In genomic region chr17:64754142-64754863, GRCm38 (mm10) we compare ENCODE assay signal across 11 mouse cellular contexts.
A peak's percentile ranks its signal among the peaks of the same experiment; 100 is the strongest.
DNase-seq lines count a peak whose midpoint lies in the region; ATAC-seq lines count a peak whose summit lies in the region.
"Had no signal": no experiment of that assay in that cellular context is flagged by ENCODE, and none has a peak within 500 bp of the region (broad histone marks: within the 10 kb centered on the region; RNA-seq: fewer than 3 reads in every experiment).

No protein-coding gene starts in this region.

- no peak overlapping the region for H3K4me3 ChIP-seq in midbrain, embryonic 14.5 days (replicated peaks; ENCODE audit: low read depth, low read length)
- no peak overlapping the region for H3K4me3 ChIP-seq in midbrain, embryonic 16.5 days (ENCODE audit: low read depth, low read length)
- H3K4me3 ChIP-seq: midbrain, embryonic 12.5 days had no signal

- no peaks in the 10 kb centered on the region for H3K4me1 ChIP-seq in midbrain, embryonic 14.5 days (ENCODE audit: control insufficient read depth, insufficient read depth, low read length)
- H3K4me1 ChIP-seq in midbrain, embryonic 16.5 days (ENCODE audit: control insufficient read depth, insufficient read depth, low read length) = no peaks in the 10 kb centered on the region
- H3K4me1 ChIP-seq: midbrain, embryonic 12.5 days had no signal

- no peaks in the 10 kb centered on the region for H3K27me3 ChIP-seq in midbrain, embryonic 14.5 days (ENCODE audit: control insufficient read depth, insufficient read depth, low read length)
- H3K27me3 ChIP-seq in midbrain, embryonic 16.5 days (ENCODE audit: control insufficient read depth, insufficient read depth, low read depth, low read length) = no peaks in the 10 kb centered on the region
- H3K27me3 ChIP-seq: midbrain, embryonic 12.5 days had no signal

- WGBS in midbrain, embryonic 14.5 days = 73% methylated on average over 9 of the region's 9 CpGs
- 72% methylated on average over 9 of the region's 9 CpGs for WGBS in midbrain, embryonic 16.5 days

- peaks cover 10% of the 10 kb centered on the region; the same call in 1 of the 2 replicates for H3K36me3 ChIP-seq in midbrain, embryonic 14.5 days (ENCODE audit: control insufficient read depth, insufficient read depth, low read length)
- H3K36me3 ChIP-seq in midbrain, embryonic 16.5 days (ENCODE audit: control insufficient read depth, insufficient read depth, low read length) = no peaks in the 10 kb centered on the region; the same call in 1 of the 2 replicates
- H3K36me3 ChIP-seq: G1E had no signal

- no peak overlapping the region for H3K9ac ChIP-seq in midbrain, embryonic 14.5 days (replicated peaks; ENCODE audit: low read length)
- H3K9ac ChIP-seq in midbrain, embryonic 16.5 days (ENCODE audit: low read depth, low read length) = no peak overlapping the region
- H3K9ac ChIP-seq: midbrain, embryonic 12.5 days had no signal

- H3K27ac ChIP-seq in midbrain, embryonic 14.5 days (replicated peaks; ENCODE audit: low read depth, low read length) = no peak overlapping the region
- H3K27ac ChIP-seq in midbrain, embryonic 16.5 days (ENCODE audit: low read length) = no peak overlapping the region
- H3K27ac ChIP-seq: midbrain, embryonic 12.5 days had no signal

- H3K9me3 ChIP-seq in midbrain, embryonic 14.5 days (ENCODE audit: control insufficient read depth, low read length) = no peaks in the 10 kb centered on the region
- no peaks in the 10 kb centered on the region for H3K9me3 ChIP-seq in midbrain, embryonic 16.5 days (replicated peaks; ENCODE audit: control insufficient read depth, low read length, poor library complexity, severe bottlenecking)
- H3K9me3 ChIP-seq: midbrain, embryonic 12.5 days had no signal

- ATAC-seq in frontal cortex, adult (ENCODE audit: low TSS enrichment) = peak; percentile 29
- ATAC-seq in midbrain, embryonic 14.5 days (ENCODE audit: low FRiP score, low TSS enrichment) = no peak
- no peak for ATAC-seq in midbrain, embryonic 16.5 days

- H3K4me2 ChIP-seq in midbrain, embryonic 14.5 days (ENCODE audit: low read length) = no peak overlapping the region
- no peak overlapping the region for H3K4me2 ChIP-seq in midbrain, embryonic 16.5 days (ENCODE audit: low read length)
- H3K4me2 ChIP-seq: midbrain, embryonic 12.5 days had no signal

- DNase-seq in frontal cortex, postnatal 25 days (ENCODE audit: low spot score in 2 of 2) = no peak
- peak; percentile 15 for DNase-seq in midbrain, embryonic 14.5 days
- peak; percentile 56 to 63 for DNase-seq in monocyte, adult 2 months (ENCODE audit: low read depth in 1 of 2, low spot score in 2 of 2)
- DNase-seq in adrenal gland, postnatal 25 days = no peak
- no peak for DNase-seq in urinary bladder, adult 18-20 months (ENCODE audit: low spot score in 2 of 2)
- DNase-seq in urinary bladder, postnatal 4 days (ENCODE audit: low spot score in 2 of 2) = no peak
- DNase-seq: kidney, postnatal 14 days had no signal

Comparison
In these comparisons a context has a peak if more than half of its experiments do, and no peak if none do; other contexts are left out.
1. DNase-seq: peak in midbrain, embryonic 14.5 days (single experiment) and monocyte, adult 2 months (2 of 2); none in frontal cortex, postnatal 25 days (0 of 2), adrenal gland, postnatal 25 days (single experiment), urinary bladder, adult 18-20 months (0 of 2) and urinary bladder, postnatal 4 days (0 of 2).